Mouse (Mus musculus) myocyte (in vitro differentiated cells): ENCODE measurements around the gene Tex38. TPM values are rescaled to one million over a fixed set of nuclear protein-coding genes. Genes with fewer than 3 reads are reported as not detected.

Experiments
- H3K27me3 ChIP-seq: one replicate; pipeline ENCODE4 v1.6.1; 2011; ENCODE audit not compliant: control insufficient read depth, insufficient read depth, insufficient read length
- H3K36me3 ChIP-seq: one replicate; pipeline ENCODE4 v1.6.1; 2011; ENCODE audit not compliant: control insufficient read depth, insufficient read depth
- H3K4me2 ChIP-seq: one replicate; pipeline ENCODE4 v1.6.1; 2011; ENCODE audit warnings: low read depth, control low read depth
- H3K4me3 ChIP-seq: one replicate; pipeline ENCODE4 v1.5.1; 2011; ENCODE audit warnings: mild to moderate bottlenecking, control low read depth, moderate library complexity
- H3K79me2 ChIP-seq: one replicate; pipeline ENCODE4 v1.6.1; 2011; ENCODE audit not compliant: control insufficient read depth, insufficient read depth
- H3ac ChIP-seq: one replicate; pipeline ENCODE4 v1.6.1; 2011; ENCODE audit not compliant: control insufficient read depth, insufficient read length
- CEBPB ChIP-seq: IDR thresholded peaks from 2 replicates; pipeline ENCODE4 v1.6.1; 2011; ENCODE audit warnings: mild to moderate bottlenecking, moderate library complexity; ENCODE audit not compliant: poor library complexity, insufficient read depth, severe bottlenecking
- E2F4 ChIP-seq: IDR thresholded peaks from one replicate; pipeline ENCODE4 v1.6.1; 2011; ENCODE audit warnings: mild to moderate bottlenecking, control low read depth, moderate library complexity; ENCODE audit not compliant: insufficient read depth
- MAX ChIP-seq: IDR thresholded peaks from one replicate; pipeline ENCODE4 v1.6.1; 2011; ENCODE audit warnings: low read depth, mild to moderate bottlenecking, control low read depth
- MYOD1 ChIP-seq, 3 experiments: IDR thresholded peaks; one replicate each; pipeline ENCODE4 v1.6.1; 2011; ENCODE audit warnings: control low read depth in 2 of 3, low read depth in 2 of 3, mild to moderate bottlenecking in 2 of 3, moderate library complexity in 1 of 3; ENCODE audit not compliant: insufficient read length in 2 of 3, control insufficient read depth in 1 of 3
- MYOG ChIP-seq, 3 experiments: IDR thresholded peaks; one replicate each; pipeline ENCODE4 v1.6.1; 2011; ENCODE audit warnings: control low read depth in 2 of 3, low read depth in 2 of 3, mild to moderate bottlenecking in 2 of 3; ENCODE audit not compliant: insufficient read length in 2 of 3, control insufficient read depth in 1 of 3, insufficient read depth in 1 of 3
- POLR2A ChIP-seq: IDR thresholded peaks from one replicate; pipeline ENCODE4 v1.6.1; 2011; ENCODE audit warnings: low read depth, mild to moderate bottlenecking, control low read depth, moderate library complexity; ENCODE audit not compliant: insufficient read length
- POLR2AphosphoS2 ChIP-seq: IDR thresholded peaks from one replicate; pipeline ENCODE4 v1.6.1; 2011; ENCODE audit warnings: low read depth, control low read depth; ENCODE audit not compliant: insufficient read length
- REST ChIP-seq: IDR thresholded peaks from one replicate; pipeline ENCODE4 v1.6.1; 2011; ENCODE audit warnings: mild to moderate bottlenecking, control low read depth, moderate library complexity; ENCODE audit not compliant: insufficient read depth, insufficient read length
- SRF ChIP-seq: IDR thresholded peaks from one replicate; pipeline ENCODE4 v1.6.1; 2011; ENCODE audit warnings: low read depth; ENCODE audit not compliant: control insufficient read depth, insufficient read length
- TCF12 ChIP-seq: IDR thresholded peaks from one replicate; pipeline ENCODE4 v1.6.1; 2011; ENCODE audit warnings: mild to moderate bottlenecking, control low read depth; ENCODE audit not compliant: poor library complexity, insufficient read depth, severe bottlenecking
- TCF3 ChIP-seq: IDR thresholded peaks from one replicate; pipeline ENCODE4 v1.6.1; 2011; ENCODE audit warnings: low read depth, control low read depth; ENCODE audit not compliant: insufficient read length
- USF1 ChIP-seq: IDR thresholded peaks from one replicate; pipeline ENCODE4 v1.6.1; 2011; ENCODE audit warnings: low read depth, mild to moderate bottlenecking, control low read depth, moderate library complexity
- polyA plus RNA-seq: library from polyadenylated mRNA; unstranded; fragments of >200 nt; fragmentation: generic; extraction: Trizol; gene quantifications from one replicate; pipeline ENCODE4 v1.2.1, GENCODE M21; 2012; ENCODE audit warnings: missing spikeins

Gene Tex38
- polyA plus RNA-seq, 1 experiment, result not detected

DNA sequence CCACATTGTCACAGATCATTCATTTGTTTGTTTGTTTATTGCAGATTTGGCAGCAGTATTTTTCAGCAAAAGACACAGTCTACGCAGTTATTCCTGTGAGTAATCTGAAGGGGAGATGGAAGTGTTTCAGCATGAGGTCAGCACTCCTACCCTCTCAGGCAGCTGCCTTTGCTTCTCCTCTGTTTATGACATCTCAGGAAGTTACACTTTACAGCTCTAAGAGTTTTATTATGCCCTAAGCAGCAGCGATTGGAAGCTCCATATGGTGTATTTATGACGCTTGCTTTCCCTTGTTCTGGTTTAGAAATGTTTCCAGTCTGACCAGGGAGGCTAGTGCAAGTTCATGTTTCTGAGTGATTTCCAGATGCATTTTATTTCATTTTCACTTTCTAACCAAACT is 14.5 kb upstream of the Tex38 start:
- Histone ChIP-seq H3K79me2 (no peaks in the 10 kb centered on the region), H3K4me3 (no peak overlapping the region), H3K36me3 (peaks cover 22% of the 10 kb centered on the region), H3K27me3 (no peaks in the 10 kb centered on the region), H3ac (no peak overlapping the region), H3K4me2 (no peak overlapping the region)
- no peak for TF ChIP-seq SRF
- no peak for TF ChIP-seq TCF12
- no peak for TF ChIP-seq POLR2A
- no peak for TF ChIP-seq USF1
- TF ChIP-seq REST, result no peak
- no peak for TF ChIP-seq MYOG (IDR thresholded peaks at IDR 0.05; ENCODE audit: control insufficient read depth in 1 of 3, insufficient read depth in 1 of 3, insufficient read length in 2 of 3, low read depth in 2 of 3)
- no peak for TF ChIP-seq MAX
- TF ChIP-seq MYOD1 (IDR thresholded peaks at IDR 0.05; ENCODE audit: control insufficient read depth in 1 of 3, insufficient read length in 2 of 3, low read depth in 2 of 3), result no peak
- no peak for TF ChIP-seq POLR2AphosphoS2
- no peak for TF ChIP-seq TCF3
- TF ChIP-seq E2F4, result no peak
- no peak for TF ChIP-seq CEBPB

DNA sequence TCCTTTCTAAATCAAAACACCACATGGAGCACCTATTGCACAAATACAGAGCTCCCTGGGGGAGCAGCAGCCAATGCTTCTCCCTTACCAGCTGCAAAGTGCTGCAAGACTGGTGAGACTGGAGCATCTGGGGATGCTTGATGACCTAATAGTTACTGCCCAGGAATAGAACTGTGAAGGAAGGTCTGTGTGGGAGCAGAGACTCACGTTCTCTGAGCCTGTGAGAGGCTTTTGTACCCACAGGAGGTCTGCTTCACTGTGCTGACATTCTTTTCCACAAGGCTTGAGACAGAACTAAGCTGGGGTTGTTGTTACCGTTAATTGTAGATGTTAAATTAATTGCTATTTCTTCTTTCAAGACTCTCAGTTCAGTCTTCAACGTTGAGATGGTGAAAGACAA is 10.0 kb upstream of the Tex38 start:
- Histone ChIP-seq H3K27me3 (no peaks in the 10 kb centered on the region), H3K36me3 (peaks cover 19% of the 10 kb centered on the region), H3ac (no peak overlapping the region), H3K79me2 (no peaks in the 10 kb centered on the region), H3K4me3 (no peak overlapping the region), H3K4me2 (no peak overlapping the region)
- TF ChIP-seq MYOG (IDR thresholded peaks at IDR 0.05; ENCODE audit: control insufficient read depth in 1 of 3, insufficient read depth in 1 of 3, insufficient read length in 2 of 3, low read depth in 2 of 3) (no peak), MAX (no peak), TCF3 (no peak), SRF (no peak), POLR2AphosphoS2 (no peak), TCF12 (no peak), MYOD1 (IDR thresholded peaks at IDR 0.05; ENCODE audit: control insufficient read depth in 1 of 3, insufficient read length in 2 of 3, low read depth in 2 of 3) (no peak), REST (no peak), CEBPB (no peak), POLR2A (no peak), USF1 (no peak), E2F4 (no peak)

DNA sequence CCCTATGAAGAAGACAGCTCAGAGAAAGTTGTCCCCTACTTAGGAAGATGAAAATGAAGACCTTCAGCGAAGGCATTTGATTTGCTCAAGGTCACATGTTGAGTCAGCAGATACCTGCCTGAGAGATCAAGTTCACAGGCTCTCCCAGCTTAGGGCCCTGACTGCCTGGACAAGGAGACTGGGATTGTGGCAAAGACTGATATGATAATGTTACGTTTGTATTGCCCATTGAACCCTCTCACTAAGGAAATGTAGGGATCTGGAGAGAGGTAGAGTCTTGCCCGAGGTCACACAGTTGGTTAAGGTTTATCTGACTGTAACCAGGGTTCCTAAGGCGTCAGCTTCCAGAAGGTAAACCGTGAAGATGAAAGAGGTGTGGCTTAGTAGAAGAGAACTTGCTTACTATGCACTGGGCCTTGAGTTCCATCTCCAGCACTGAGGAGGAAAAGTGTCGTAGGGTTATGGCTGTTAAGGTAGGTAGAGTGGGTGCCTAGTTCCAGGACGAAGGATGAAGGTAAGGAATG is 4.8 kb upstream of the Tex38 start:
- peak overlapping the region; percentile 79 for H3ac ChIP-seq
- H3K36me3 ChIP-seq, result peaks cover 16% of the 10 kb centered on the region
- no peaks in the 10 kb centered on the region for H3K79me2 ChIP-seq
- TF ChIP-seq CEBPB (no peak), TCF3 (no peak), E2F4 (no peak), TCF12 (no peak), MYOG (IDR thresholded peaks at IDR 0.05; ENCODE audit: control insufficient read depth in 1 of 3, insufficient read depth in 1 of 3, insufficient read length in 2 of 3, low read depth in 2 of 3) (no peak)
- H3K4me3 ChIP-seq, result peak overlapping the region; percentile 43
- no peaks in the 10 kb centered on the region for H3K27me3 ChIP-seq
- H3K4me2 ChIP-seq, result peak overlapping the region; percentile 90

DNA sequence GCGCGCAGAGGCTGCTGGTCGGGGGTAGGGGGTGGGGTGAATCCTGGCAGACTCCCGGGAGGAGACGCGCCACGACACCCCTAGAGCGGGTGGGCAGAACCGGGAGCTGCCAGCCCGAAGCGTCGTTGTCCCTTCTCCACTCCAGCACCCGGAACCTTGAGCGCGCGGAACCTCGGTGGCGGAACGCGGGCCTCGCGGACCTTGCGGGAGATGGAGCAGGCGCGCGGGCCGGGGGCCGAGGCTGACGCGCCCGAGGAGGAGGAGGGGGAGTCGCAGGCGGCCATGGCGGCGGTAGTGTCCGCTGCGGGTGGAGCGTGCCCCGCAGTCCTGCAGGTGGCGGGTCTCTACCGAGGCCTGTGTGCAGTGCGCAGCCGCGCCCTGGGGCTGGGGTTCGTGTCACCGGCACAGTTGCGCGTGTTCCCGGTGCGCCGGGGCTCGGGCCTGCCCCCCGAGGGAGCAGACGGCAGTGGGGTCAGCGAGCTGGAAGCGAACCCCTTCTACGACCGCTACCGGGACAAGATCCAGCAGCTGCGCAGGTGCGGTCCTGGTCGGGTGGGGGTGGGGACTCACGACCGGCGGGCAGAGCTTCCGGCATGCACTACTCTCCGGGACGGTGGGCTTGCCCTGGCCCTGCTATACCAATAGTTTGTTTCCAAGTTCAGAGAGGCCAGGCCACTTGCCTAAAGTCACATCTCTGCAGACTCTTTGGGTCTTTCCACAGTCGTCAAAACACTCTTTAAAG is 4.1 kb upstream of the Tex38 start, which contains the start of gene Atpaf1:
Gene Atpaf1, plus strand, starts transcription at position 44 of the 742 bp plus-strand sequence.
- H3K4me3 ChIP-seq, result peak within 1 kb of the TSS; percentile 43
- peak within 1 kb of the TSS; percentile 79 for H3ac ChIP-seq
- no peaks in the 10 kb centered on the region for H3K79me2 ChIP-seq
- H3K36me3 ChIP-seq, result peaks cover 12% of the 10 kb centered on the region
- H3K27me3 ChIP-seq, result no peaks in the 10 kb centered on the region
- TF ChIP-seq MYOD1 (IDR thresholded peaks at IDR 0.05; ENCODE audit: control insufficient read depth in 1 of 3, insufficient read length in 2 of 3, low read depth in 2 of 3), result peak in 2 of 3 experiments; percentile 2 to 43
- peak; percentile 87 for TF ChIP-seq POLR2A
- TF ChIP-seq USF1, result no peak
- TF ChIP-seq MYOG (IDR thresholded peaks at IDR 0.05; ENCODE audit: control insufficient read depth in 1 of 3, insufficient read depth in 1 of 3, insufficient read length in 2 of 3, low read depth in 2 of 3), result peak in 1 of 3 experiments; percentile 50
- TF ChIP-seq POLR2AphosphoS2, result peak; percentile 49
- no peak for TF ChIP-seq MAX
- TF ChIP-seq SRF, result no peak
- peak within 1 kb of the TSS; percentile 90 for H3K4me2 ChIP-seq
